Mouse (Mus musculus) cerebellum, postnatal 25 days (tissue): Measurements from ENCODE around the gene Nfat5.
A peak's percentile ranks its signal among the peaks of the same experiment; 100 is the strongest.

Source experiments
- DNase-seq, 2 experiments: peaks; one replicate each; pipeline ENCODE4 v3.0.0; 2021; ENCODE audit warnings: mixed read lengths in 2 of 2

The Nfat5 gene

GRCm38 (mm10) chr8:107293641-107294628 is 665 bp downstream of the Nfat5 start:
- DNase-seq, result peak; percentile 73 to 75

- DNase-seq, result no peak
These were observed 2.2 kb downstream of the Nfat5 start for GRCm38 (mm10) chr8:107295450-107295849.

- DNase-seq, result no peak
These were observed 18.6 kb downstream of the Nfat5 start for GRCm38 (mm10) chr8:107311876-107312275.

- peak; percentile 72 to 86 for DNase-seq
These were observed 30.9 kb downstream of the Nfat5 start for GRCm38 (mm10) chr8:107324142-107324541.

GRCm38 (mm10) chr8:107329595-107329994 is 36.3 kb downstream of the Nfat5 start:
- DNase-seq, result no peak

GRCm38 (mm10) chr8:107336480-107336879 is 43.2 kb downstream of the Nfat5 start:
- no peak for DNase-seq

- DNase-seq, result no peak
These were observed 77.0 kb downstream of the Nfat5 start for GRCm38 (mm10) chr8:107370311-107370710.

GRCm38 (mm10) chr8:107377346-107377745 is 84.1 kb downstream of the Nfat5 start:
- DNase-seq, result no peak

GRCm38 (mm10) chr8:107380734-107381133 is 87.5 kb downstream of the Nfat5 start:
- no peak for DNase-seq

GRCm38 (mm10) chr8:107381666-107382065 is 88.4 kb downstream of the Nfat5 start:
- no peak for DNase-seq

- no peak for DNase-seq
These were observed 89.6 kb downstream of the Nfat5 start for GRCm38 (mm10) chr8:107382898-107383297.

GRCm38 (mm10) chr8:107384651-107385050 is 91.4 kb downstream of the Nfat5 start:
- DNase-seq, result no peak

- DNase-seq, result no peak
These were observed 91.8 kb downstream of the Nfat5 start for GRCm38 (mm10) chr8:107385063-107385462.

GRCm38 (mm10) chr8:107386171-107386570 is 92.9 kb downstream of the Nfat5 start:
- DNase-seq, result no peak

- DNase-seq, result no peak
These were observed 93.4 kb downstream of the Nfat5 start for GRCm38 (mm10) chr8:107386642-107387041.

- peak; percentile 49 to 76 for DNase-seq
These were observed 94.6 kb downstream of the Nfat5 start for GRCm38 (mm10) chr8:107387861-107388260.

- peak; percentile 63 to 82 for DNase-seq
These were observed 96.3 kb downstream of the Nfat5 start for GRCm38 (mm10) chr8:107389557-107389956.

- no peak for DNase-seq
These were observed 97.3 kb downstream of the Nfat5 start for GRCm38 (mm10) chr8:107390476-107391135.

GRCm38 (mm10) chr8:107391136-107391516 is 97.9 kb downstream of the Nfat5 start:
- no peak for DNase-seq

- no peak for DNase-seq
These were observed 102.1 kb downstream of the Nfat5 start for GRCm38 (mm10) chr8:107395397-107395796.

- peak; percentile 46 to 56 for DNase-seq
These were observed 102.9 kb downstream of the Nfat5 start for GRCm38 (mm10) chr8:107396106-107396670.

GRCm38 (mm10) chr8:107397665-107398064 is 104.4 kb downstream of the Nfat5 start:
- DNase-seq, result no peak

- peak; percentile 80 to 89 for DNase-seq
These were observed 106.2 kb downstream of the Nfat5 start for GRCm38 (mm10) chr8:107399495-107399894.
